Mouse (Mus musculus) lung, embryonic 16.5 days (tissue): ENCODE data around the gene Rad51b. TPM values are rescaled to one million over a fixed set of nuclear protein-coding genes. Genes with fewer than 3 reads are reported as not detected.
A peak's percentile ranks its signal among the peaks of the same experiment; 100 is the strongest.

Source experiments
- ATAC-seq: fragments of 200-750 bp; cut with Nextera tagmentation; 2 replicates; pipeline ENCODE4 v1.8.0; 2017; ENCODE audit warnings: low read depth, mild to moderate bottlenecking, moderate library complexity
- H3K27ac ChIP-seq: fragments of 300-500 bp; sonication (generic); 2 replicates; pipeline ENCODE4 v1.5.1; 2014; ENCODE audit warnings: mild to moderate bottlenecking, control low read depth, low read length
- H3K27me3 ChIP-seq: fragments of 300-500 bp; sonication (generic); 2 replicates; pipeline ENCODE4 v1.6.1; 2014; ENCODE audit warnings: low read depth, low read length, mixed read lengths; ENCODE audit not compliant: control insufficient read depth, insufficient read depth
- H3K36me3 ChIP-seq: fragments of 300-500 bp; sonication (generic); 2 replicates; pipeline ENCODE4 v1.6.1; 2014; ENCODE audit warnings: low read length; ENCODE audit not compliant: control insufficient read depth, insufficient read depth
- H3K4me1 ChIP-seq: fragments of 300-500 bp; sonication (generic); replicated peaks from 2 replicates; pipeline ENCODE4 v1.6.1; 2014; ENCODE audit warnings: low read length, mixed read lengths; ENCODE audit not compliant: control insufficient read depth, insufficient read depth
- H3K4me2 ChIP-seq: fragments of 300-500 bp; sonication (generic); 2 replicates; pipeline ENCODE4 v1.6.1; 2014; ENCODE audit warnings: low read depth, low read length, control low read depth
- H3K4me3 ChIP-seq: fragments of 300-500 bp; sonication (generic); 2 replicates; pipeline ENCODE4 v1.5.1; 2014; ENCODE audit warnings: mild to moderate bottlenecking, low read length, control low read depth
- H3K9ac ChIP-seq: fragments of 300-500 bp; sonication (generic); 2 replicates; pipeline ENCODE4 v1.6.1; 2014; ENCODE audit warnings: low read length, control low read depth
- H3K9me3 ChIP-seq: fragments of 300-500 bp; sonication (generic); 2 replicates; pipeline ENCODE4 v1.6.1; 2016; ENCODE audit warnings: low read length; ENCODE audit not compliant: control insufficient read depth
- WGBS: fragments of 180-500 bp; shearing (Covaris S2); extraction: QIAGEN DNeasy Blood & Tissue Kit; methylation state at CpG from one replicate; pipeline ENCODE4 v1.1.7; 2014; 5-methylcytosine and 5-hydroxymethylcytosine counted together
- polyA plus RNA-seq: library from polyadenylated mRNA; unstranded; fragments of >200 nt; fragmentation: Nextera tagmentation; extraction: Ambion mirVana; gene quantifications from 2 replicates; pipeline ENCODE4 v1.2.1, GENCODE M21; 2015

Gene Rad51b
- polyA plus RNA-seq, 1 experiment from 2014 or later, result 7.6 TPM

DNA sequence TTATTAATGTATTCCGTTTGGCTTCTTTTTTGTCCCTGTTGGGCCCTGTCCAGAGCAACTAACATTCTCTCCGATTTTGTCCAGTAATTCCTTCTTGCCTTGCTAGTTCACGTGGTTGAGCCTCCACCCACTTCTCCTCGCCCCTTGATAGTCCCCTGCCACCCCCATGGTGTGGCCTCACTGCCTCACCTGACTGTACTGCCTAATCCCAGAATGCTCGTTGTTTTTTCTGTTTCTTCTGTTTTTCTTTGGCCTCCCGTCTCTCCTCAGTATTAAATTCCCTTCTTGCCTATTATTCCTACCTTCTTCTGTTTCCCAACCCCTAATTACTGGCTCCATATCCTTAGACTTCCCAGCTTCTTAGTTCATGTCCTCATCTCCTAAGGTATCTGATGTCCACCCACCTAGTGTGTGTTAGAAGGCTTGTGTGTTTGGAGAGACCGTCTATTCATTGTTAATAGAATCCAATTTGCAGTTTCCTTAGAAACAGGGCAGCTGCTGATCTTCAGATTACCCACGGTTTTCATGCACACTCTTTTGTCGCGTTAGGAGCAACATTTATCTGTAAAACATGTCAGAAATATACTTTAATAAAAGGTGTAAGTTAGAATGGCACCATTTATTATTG, 233.3 kb downstream of the Rad51b start:
- H3K27me3 ChIP-seq, result no peaks in the 10 kb centered on the region
- H3K9me3 ChIP-seq, result 0 out of 2 replicates have a peak, but pooled peaks cover 4% of the 10 kb centered on the region
- H3K36me3 ChIP-seq, result no peaks in the 10 kb centered on the region
- ATAC-seq, result no peak
- no peak overlapping the region for H3K4me3 ChIP-seq
- H3K4me1 ChIP-seq, result peaks cover 46% of the 10 kb centered on the region
- WGBS, result 63% methylated on average over 10 of the region's 10 CpGs
- H3K4me2 ChIP-seq, result no peak overlapping the region
- no peak overlapping the region for H3K9ac ChIP-seq
- H3K27ac ChIP-seq, result no peak overlapping the region

DNA sequence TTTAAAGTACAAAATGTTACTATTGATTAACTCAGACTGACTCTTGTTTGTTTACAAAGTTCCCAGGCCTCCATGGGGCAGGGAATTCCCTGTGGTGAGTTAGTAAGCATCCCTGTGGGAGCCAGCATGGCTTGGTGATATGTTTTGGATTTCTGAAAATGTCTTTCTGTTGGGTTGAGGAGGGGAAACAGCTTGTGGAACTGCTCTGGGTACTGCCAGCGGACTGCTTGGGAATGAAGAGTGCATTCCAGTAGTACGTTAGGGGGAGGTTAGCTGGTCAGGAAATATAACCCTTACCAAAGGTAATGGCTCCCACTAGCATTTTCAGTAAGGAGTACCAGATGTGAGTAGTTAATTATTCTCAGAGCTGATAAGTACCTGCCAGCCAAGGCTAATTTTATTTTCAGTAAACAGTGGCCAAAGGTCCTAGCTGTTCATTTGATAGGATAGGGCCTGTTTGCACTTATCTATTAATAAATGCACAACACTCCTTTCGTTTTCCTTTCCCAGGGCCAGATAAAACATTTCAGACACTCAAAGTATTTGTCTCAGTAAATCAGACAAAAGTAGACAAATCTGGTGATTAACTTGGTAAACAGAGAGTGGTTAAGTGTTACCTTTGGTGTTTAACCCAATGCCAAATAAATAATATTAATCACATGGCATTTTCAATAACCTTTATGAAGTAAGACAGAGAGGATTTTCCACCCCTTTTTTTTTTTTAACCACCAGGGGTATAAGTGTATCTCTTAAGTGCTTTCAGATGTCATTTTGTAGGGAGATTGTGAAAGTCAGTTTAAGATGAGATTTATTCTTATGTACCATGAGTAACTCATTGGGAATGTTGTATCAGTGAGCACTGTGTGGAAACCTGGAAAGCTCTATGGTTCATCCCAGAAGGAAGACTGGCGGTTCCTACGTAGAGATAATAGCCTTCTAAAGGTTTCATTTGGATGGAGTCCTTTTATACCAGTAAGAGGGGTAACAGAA, 235.0 kb downstream of the Rad51b start:
- no peak overlapping the region for H3K9ac ChIP-seq
- 53% methylated on average over 5 of the region's 5 CpGs for WGBS
- peak overlapping the region; percentile 77 for H3K27ac ChIP-seq
- H3K36me3 ChIP-seq, result no peaks in the 10 kb centered on the region
- H3K27me3 ChIP-seq, result no peaks in the 10 kb centered on the region
- peaks cover 43% of the 10 kb centered on the region for H3K4me1 ChIP-seq
- ATAC-seq, result no peak
- H3K4me3 ChIP-seq, result no peak overlapping the region
- no peak overlapping the region for H3K4me2 ChIP-seq
- 0 out of 2 replicates have a peak, but pooled peaks cover 4% of the 10 kb centered on the region for H3K9me3 ChIP-seq

DNA sequence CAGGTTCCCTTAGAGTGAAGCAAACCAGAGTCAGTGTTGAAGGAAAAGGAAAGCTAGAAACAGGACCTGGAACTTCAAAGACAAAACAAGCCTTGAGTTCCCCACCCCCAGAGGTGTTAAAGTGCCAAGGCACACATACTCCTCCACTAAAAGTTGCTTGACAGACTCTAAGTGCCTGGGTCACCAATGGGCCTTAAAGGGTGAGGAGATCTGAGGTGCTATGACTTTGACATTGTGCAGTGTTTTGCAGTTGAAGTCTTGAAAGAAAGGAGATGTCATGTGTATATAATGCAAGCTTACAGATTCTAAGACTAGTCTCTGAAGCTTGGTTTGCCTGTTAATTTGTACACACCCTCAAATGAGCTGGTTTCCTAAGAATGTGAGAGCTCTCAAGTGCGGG, 237.7 kb downstream of the Rad51b start:
- H3K9ac ChIP-seq, result no peak overlapping the region
- H3K4me3 ChIP-seq, result no peak overlapping the region
- no peaks in the 10 kb centered on the region for H3K36me3 ChIP-seq
- H3K9me3 ChIP-seq, result no peaks in the 10 kb centered on the region
- ATAC-seq, result peak; percentile 72
- H3K27me3 ChIP-seq, result no peaks in the 10 kb centered on the region
- H3K4me2 ChIP-seq, result no peak overlapping the region
- peak overlapping the region; percentile 82 for H3K27ac ChIP-seq
- peaks cover 39% of the 10 kb centered on the region for H3K4me1 ChIP-seq
- WGBS, result 36% methylated on average over 1 of the region's 1 CpGs

DNA sequence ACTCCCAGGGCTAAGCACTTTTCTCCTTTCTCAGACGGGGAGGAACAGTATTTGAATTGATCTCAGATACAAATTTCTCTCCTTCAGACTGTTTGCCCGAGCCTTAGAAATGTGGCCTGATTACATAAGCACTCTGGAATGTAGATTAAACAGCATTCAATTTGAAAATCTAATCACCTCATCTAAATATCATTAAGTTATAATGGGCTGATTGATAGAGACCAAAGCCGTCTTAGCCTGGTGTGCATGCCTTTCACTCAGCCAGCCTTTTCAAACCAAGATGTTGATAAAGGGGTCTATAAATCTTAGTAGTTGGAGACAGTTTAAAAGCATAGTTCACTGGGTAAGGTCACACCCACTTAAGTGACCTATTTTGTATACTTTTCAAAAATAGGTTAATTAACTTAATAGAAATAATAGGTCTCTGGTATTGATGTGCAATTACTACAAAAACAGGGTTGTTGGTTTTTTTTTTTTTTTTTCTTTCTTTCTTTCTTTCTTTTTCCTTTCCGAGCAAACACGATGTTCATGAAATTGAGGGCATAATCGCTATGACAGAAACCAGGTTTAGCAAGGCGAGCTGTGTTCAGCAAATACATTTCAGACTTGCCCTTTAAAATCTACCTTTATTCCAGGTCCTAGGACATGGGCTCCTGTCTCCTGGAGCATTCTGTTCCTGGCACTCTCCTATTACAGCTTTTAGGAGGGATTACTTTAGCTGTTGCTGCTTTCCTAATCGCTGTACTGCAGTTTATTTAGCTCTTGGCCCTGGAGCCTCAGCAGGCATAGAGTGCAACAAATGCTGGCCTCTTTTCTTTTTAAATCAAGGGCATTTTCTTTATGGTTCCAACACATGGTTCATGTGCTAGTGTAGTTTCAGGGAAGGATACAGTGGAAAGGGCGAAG, 238.7 kb downstream of the Rad51b start:
- Histone ChIP-seq H3K4me1 (peaks cover 40% of the 10 kb centered on the region), H3K4me2 (no peak overlapping the region), H3K4me3 (no peak overlapping the region), H3K36me3 (no peaks in the 10 kb centered on the region), H3K9ac (no peak overlapping the region), H3K27me3 (no peaks in the 10 kb centered on the region), H3K27ac (peak overlapping the region; percentile 82), H3K9me3 (no peaks in the 10 kb centered on the region)
- no peak for ATAC-seq
- WGBS, result 38% methylated on average over 9 of the region's 9 CpGs

DNA sequence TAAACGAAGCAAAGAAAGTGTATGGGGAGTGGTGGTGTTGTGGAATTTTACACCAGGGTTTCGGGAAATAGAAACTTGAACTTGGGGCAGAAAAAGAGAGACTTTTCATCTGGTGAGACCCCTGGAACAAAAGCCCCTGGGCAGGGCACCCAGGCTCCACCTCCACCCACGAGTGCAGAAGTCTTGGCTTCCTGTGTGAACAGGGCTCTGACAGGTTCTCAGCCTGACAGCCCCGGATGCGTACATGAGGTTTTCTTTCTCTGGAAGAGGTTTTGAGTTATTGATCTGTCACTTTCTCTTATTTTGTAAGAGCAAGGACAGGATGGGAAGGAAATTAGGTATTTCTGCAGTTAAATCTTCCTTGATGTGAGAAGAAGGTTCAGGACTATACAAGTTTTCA, 243.1 kb downstream of the Rad51b start:
- Histone ChIP-seq H3K27ac (peak overlapping the region; percentile 49; the same call in 1 of the 2 replicates), H3K4me2 (no peak overlapping the region), H3K36me3 (no peaks in the 10 kb centered on the region), H3K27me3 (no peaks in the 10 kb centered on the region), H3K4me3 (no peak overlapping the region), H3K9ac (no peak overlapping the region), H3K9me3 (no peaks in the 10 kb centered on the region), H3K4me1 (peaks cover 26% of the 10 kb centered on the region)
- WGBS, result 42% methylated on average over 5 of the region's 5 CpGs
- ATAC-seq, result no peak

DNA sequence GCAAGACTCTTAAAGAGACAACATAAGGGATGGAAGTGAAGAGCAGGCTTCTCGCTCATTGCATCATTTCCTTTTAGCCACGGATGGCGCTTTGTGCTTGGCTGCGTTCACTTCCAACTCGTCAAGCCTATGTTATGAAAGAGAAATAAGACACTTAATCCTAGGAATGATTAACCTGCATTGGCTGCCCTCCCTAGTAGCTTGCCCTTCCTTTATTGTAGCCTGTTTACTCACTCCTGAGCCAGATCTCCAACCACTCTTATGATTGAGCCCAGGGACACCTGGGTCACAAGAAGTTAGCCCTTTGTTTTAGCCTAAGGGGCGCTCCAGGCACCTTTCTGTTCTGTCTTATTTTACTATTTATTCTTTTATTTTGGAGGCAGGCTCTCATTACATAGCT, 244.5 kb downstream of the Rad51b start:
- WGBS, result 49% methylated on average over 6 of the region's 6 CpGs
- Histone ChIP-seq H3K9me3 (no peaks in the 10 kb centered on the region), H3K4me1 (peaks cover 18% of the 10 kb centered on the region), H3K27me3 (no peaks in the 10 kb centered on the region), H3K27ac (peak overlapping the region; percentile 83), H3K9ac (no peak overlapping the region), H3K4me3 (no peak overlapping the region), H3K4me2 (no peak overlapping the region), H3K36me3 (no peaks in the 10 kb centered on the region)
- ATAC-seq, result peak; percentile 80

DNA sequence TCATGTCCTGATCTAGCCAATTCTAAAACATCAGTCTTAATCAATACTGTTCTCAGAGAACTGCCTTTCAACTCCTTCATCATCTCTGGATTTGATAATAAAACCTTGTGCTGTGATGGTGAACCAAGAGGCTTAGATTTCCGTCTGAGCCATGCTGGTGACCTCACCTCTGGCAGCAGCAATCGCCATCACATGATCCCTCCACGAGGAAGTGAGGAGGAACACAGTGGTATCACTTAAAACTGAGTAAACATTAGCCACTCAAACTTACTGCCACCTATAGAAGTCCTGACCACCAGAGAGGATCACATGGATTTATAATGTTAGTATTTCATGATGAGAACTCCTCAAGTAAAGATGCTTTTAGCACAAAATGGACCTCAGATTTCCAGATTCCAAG, 248.0 kb downstream of the Rad51b start:
- Histone ChIP-seq H3K36me3 (no peaks in the 10 kb centered on the region), H3K4me2 (no peak overlapping the region), H3K27me3 (no peaks in the 10 kb centered on the region), H3K4me1 (peaks cover 29% of the 10 kb centered on the region), H3K9me3 (no peaks in the 10 kb centered on the region), H3K9ac (no peak overlapping the region), H3K27ac (no peak overlapping the region), H3K4me3 (no peak overlapping the region)
- ATAC-seq, result no peak
- WGBS, result 45% methylated on average over 3 of the region's 3 CpGs

DNA sequence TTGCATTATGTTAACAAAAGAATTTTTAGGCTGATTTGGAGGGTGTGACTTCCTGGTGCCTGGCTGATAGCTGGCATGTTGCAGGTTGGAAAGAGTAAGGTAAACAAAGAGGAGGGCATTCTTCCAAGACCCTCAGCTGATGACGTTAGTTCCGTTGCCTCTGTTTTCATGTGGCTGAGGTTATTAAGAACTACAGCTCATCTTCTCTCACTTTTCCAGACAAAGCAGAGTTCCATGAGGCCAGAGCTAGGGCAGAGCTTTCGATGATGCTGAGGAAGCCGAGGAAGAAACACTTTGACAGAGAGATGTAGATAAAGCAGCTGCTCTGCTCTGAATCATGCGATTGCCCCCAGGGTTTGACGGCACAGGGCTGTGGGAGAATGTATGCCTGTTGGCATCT, 250.5 kb downstream of the Rad51b start:
- ATAC-seq, result peak; percentile 71
- Histone ChIP-seq H3K4me3 (no peak overlapping the region), H3K4me1 (peaks cover 19% of the 10 kb centered on the region), H3K9me3 (no peaks in the 10 kb centered on the region), H3K27me3 (no peaks in the 10 kb centered on the region), H3K36me3 (no peaks in the 10 kb centered on the region), H3K4me2 (no peak overlapping the region), H3K9ac (no peak overlapping the region), H3K27ac (peak overlapping the region; percentile 80)
- WGBS, result 14% methylated on average over 6 of the region's 6 CpGs
